7 mouse cellular contexts compared by ENCODE assay signal in the genomic region with DNA sequence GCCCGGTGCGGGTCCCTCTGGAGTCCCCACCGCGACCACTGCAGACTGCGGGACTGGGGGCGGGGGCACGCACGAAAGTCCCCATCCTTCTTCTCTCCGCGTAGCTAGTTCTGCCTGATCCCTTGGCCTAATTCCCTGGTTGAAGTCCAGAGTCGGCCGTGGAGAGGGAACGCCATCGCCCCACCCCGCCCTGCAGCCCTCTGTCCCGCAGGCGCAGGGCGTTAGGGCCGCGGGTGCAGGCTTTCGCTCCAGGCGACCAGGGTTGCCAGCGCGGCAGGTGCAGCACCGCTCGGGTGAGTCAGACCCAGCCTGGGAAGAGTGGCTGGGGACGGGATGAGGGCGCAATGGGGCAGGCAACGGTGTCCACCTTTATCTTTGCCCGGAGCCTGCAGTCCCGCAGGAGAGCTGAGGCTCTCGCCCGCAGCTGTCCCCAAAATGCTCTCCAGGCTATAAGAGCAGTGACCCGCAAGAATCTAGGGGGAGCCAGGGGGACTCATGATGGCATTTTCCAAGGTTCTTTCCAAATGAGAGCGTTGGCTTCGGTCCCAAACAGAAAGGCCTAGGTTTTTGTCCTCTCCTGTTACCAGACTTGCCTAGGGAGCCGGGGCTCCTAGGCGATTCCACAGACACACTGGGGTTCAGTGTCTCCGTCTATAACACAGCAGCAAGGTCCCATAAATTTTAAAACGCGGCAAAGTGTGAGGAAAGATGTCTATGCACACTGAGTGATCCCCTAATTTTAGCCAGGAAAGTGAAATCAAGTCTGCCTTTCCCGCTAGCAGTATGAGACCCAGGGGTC. TPM values are rescaled to one million over a fixed set of nuclear protein-coding genes. Genes with fewer than 3 reads are reported as not detected.
DNase-seq lines count a peak whose midpoint lies in the region; ATAC-seq and TF ChIP-seq lines count a peak whose summit lies in the region.

A gene (plus strand): TSS at position 101 of the 799 bp plus-strand sequence.

- peak; percentile 54 for DNase-seq in ZHBTc4 (ENCODE audit: low read depth, low spot score)
- DNase-seq in forebrain, postnatal 0 days: peak; percentile 73
- DNase-seq in hindbrain, embryonic 10.5 days (ENCODE audit: low spot score): peak; percentile 59
- peak; percentile 70 for DNase-seq in layer of hippocampus, adult 9-11 months
- peak; percentile 33 for DNase-seq in lung, postnatal 0 days (ENCODE audit: low spot score)
- peak; percentile 64 for DNase-seq in right cerebral cortex, postnatal 25 days

- peak within 1 kb of the TSS; percentile 97 for H3K4me2 ChIP-seq in forebrain, postnatal 0 days (ENCODE audit: low read depth)
- peak within 1 kb of the TSS; percentile 94 for H3K4me2 ChIP-seq in lung, postnatal 0 days (replicated peaks; ENCODE audit: low read depth, low read length)

- no peaks in the 10 kb centered on the region for H3K9me3 ChIP-seq in forebrain, postnatal 0 days (ENCODE audit: low read length)
- H3K9me3 ChIP-seq in hindbrain, embryonic 10.5 days: no peaks in the 10 kb centered on the region
- H3K9me3 ChIP-seq in lung, postnatal 0 days (ENCODE audit: low read length): no peaks in the 10 kb centered on the region

- H3K27ac ChIP-seq in brown adipose tissue, adult 24 weeks (replicated peaks; ENCODE audit: low read depth, low read length): peak within 1 kb of the TSS; percentile 62
- peak within 1 kb of the TSS; percentile 96 for H3K27ac ChIP-seq in forebrain, postnatal 0 days (ENCODE audit: low read depth, low read length)
- peak within 1 kb of the TSS; percentile 89 for H3K27ac ChIP-seq in hindbrain, embryonic 10.5 days
- peak within 1 kb of the TSS; percentile 51; the same call in 1 of the 2 replicates for H3K27ac ChIP-seq in lung, postnatal 0 days (ENCODE audit: low read length)

- no peaks in the 10 kb centered on the region for H3K4me1 ChIP-seq in brown adipose tissue, adult 24 weeks (ENCODE audit: control insufficient read depth, insufficient read depth, insufficient read length, low read length)
- H3K4me1 ChIP-seq in forebrain, postnatal 0 days (ENCODE audit: insufficient read depth): peaks cover 20% of the 10 kb centered on the region
- H3K4me1 ChIP-seq in hindbrain, embryonic 10.5 days (replicated peaks): peaks cover 49% of the 10 kb centered on the region
- H3K4me1 ChIP-seq in lung, postnatal 0 days (ENCODE audit: insufficient read depth, low read depth, low read length): peaks cover 11% of the 10 kb centered on the region; the same call in 1 of the 2 replicates

- WGBS in forebrain, postnatal 0 days: 5% methylated on average over 42 of the region's 42 CpGs
- WGBS in hindbrain, embryonic 10.5 days: 5% methylated on average over 42 of the region's 42 CpGs
- 11% methylated on average over 42 of the region's 42 CpGs for WGBS in lung, postnatal 0 days

- H3K27me3 ChIP-seq in forebrain, postnatal 0 days (ENCODE audit: insufficient read depth, low read length): no peaks in the 10 kb centered on the region
- peaks cover 70% of the 10 kb centered on the region for H3K27me3 ChIP-seq in hindbrain, embryonic 10.5 days (ENCODE audit: insufficient read depth, poor library complexity, severe bottlenecking)
- H3K27me3 ChIP-seq in lung, postnatal 0 days (replicated peaks; ENCODE audit: insufficient read depth, low read length): peaks cover 23% of the 10 kb centered on the region; the same call in 1 of the 2 replicates

- no peak for ATAC-seq in forebrain, postnatal 0 days
- no peak for ATAC-seq in lung, postnatal 0 days

- peak within 1 kb of the TSS; percentile 83 for H3K9ac ChIP-seq in forebrain, postnatal 0 days
- H3K9ac ChIP-seq in lung, postnatal 0 days (replicated peaks; ENCODE audit: low read depth): peak within 1 kb of the TSS; percentile 32

- H3K4me3 ChIP-seq in brown adipose tissue, adult 24 weeks (ENCODE audit: insufficient read depth, low read depth, low read length): peak within 1 kb of the TSS; percentile 66
- H3K4me3 ChIP-seq in forebrain, postnatal 0 days (ENCODE audit: low read depth, low read length): peak within 1 kb of the TSS; percentile 47
- peak within 1 kb of the TSS; percentile 56 for H3K4me3 ChIP-seq in hindbrain, embryonic 10.5 days
- H3K4me3 ChIP-seq in lung, postnatal 0 days (ENCODE audit: low read depth, low read length): peak within 1 kb of the TSS; percentile 51

- no peaks in the 10 kb centered on the region for H3K36me3 ChIP-seq in forebrain, postnatal 0 days (ENCODE audit: insufficient read depth)
- H3K36me3 ChIP-seq in hindbrain, embryonic 10.5 days: no peaks in the 10 kb centered on the region
- no peaks in the 10 kb centered on the region for H3K36me3 ChIP-seq in lung, postnatal 0 days (ENCODE audit: insufficient read depth, low read length)

- no peak for TF ChIP-seq EP300 in lung, postnatal 0 days (IDR thresholded peaks at IDR 0.05)

- 0 out of 2 replicates have a peak, but pooled peaks have one; percentile 5 for TF ChIP-seq CTCF in forebrain, postnatal 0 days (IDR thresholded peaks at IDR 0.05; ENCODE audit: low read depth)
- no peak for TF ChIP-seq CTCF in lung, postnatal 0 days (IDR thresholded peaks at IDR 0.05)

RNA-seq across cellular contexts. Expression of the gene that starts here (rescaled TPM):
- polyA plus RNA-seq in brown adipose tissue, adult 24 weeks (2012; ENCODE audit: insufficient read depth, insufficient read length, missing spikeins): 1.1 TPM in 1 of 2 replicates, not detected in the other
- total RNA-seq in forebrain, postnatal 0 days (2014; rRNA removed): 1.4 and 4.1 TPM in 2 replicates
- 2.9 TPM in 2 replicates for polyA plus RNA-seq in forebrain, postnatal 0 days (2015; fragmentation: Nextera tagmentation; extraction: Ambion mirVana)
- 1.6 and 2.0 TPM in 2 replicates for polyA plus RNA-seq in hindbrain, embryonic 10.5 days (2016; fragmentation: Nextera tagmentation; extraction: Ambion mirVana)
- 0.30 and 0.63 TPM in 2 replicates for polyA plus RNA-seq in lung, postnatal 0 days (2015; fragmentation: Nextera tagmentation; extraction: Ambion mirVana)

Comparison
In these comparisons a context has a peak if more than half of its experiments do, and no peak if none do; other contexts are left out.
1. Peak in DNase-seq, H3K4me3 ChIP-seq, H3K27ac ChIP-seq, H3K9ac ChIP-seq and H3K4me2 ChIP-seq in lung, postnatal 0 days; RNA of the gene not detected or under 1 TPM.